Mouse (Mus musculus) lung, postnatal 0 days (tissue): ENCODE measurements around the gene Olfr312.
"Not testable (repeated sequence)": the region's sequence is repeated elsewhere in the genome, so short reads cannot be mapped to it uniquely, and the experiment has no call there.

Experiments
- CTCF ChIP-seq: IDR thresholded peaks from 2 replicates; pipeline ENCODE4 v1.5.1; 2016; ENCODE audit warnings: antibody characterized with exemption, mild to moderate bottlenecking
- EP300 ChIP-seq: IDR thresholded peaks from 2 replicates; pipeline ENCODE4 v1.6.1; 2016; ENCODE audit warnings: antibody characterized with exemption, mild to moderate bottlenecking, control low read depth

- TF ChIP-seq CTCF, EP300: not testable (repeated sequence)
These were observed 3.5 kb downstream of the Olfr312 start for GRCm38 (mm10) chr11:58832541-58832940.
